Mouse (Mus musculus) kidney, embryonic 15.5 days (tissue): ENCODE results near the gene Sla2. TPM values are rescaled to one million over a fixed set of nuclear protein-coding genes. Genes with fewer than 3 reads are reported as not detected.

ENCODE experiments used
- polyA plus RNA-seq: library from polyadenylated mRNA; unstranded; fragments of >200 nt; fragmentation: Nextera tagmentation; extraction: Ambion mirVana; gene quantifications from 2 replicates; pipeline ENCODE4 v1.2.1, GENCODE M21; 2015

Gene Sla2
- polyA plus RNA-seq, 1 experiment from 2014 or later = 0.22 TPM

Other genes starting within 250 kb of the Sla2 start
- 305 and 466 TPM in 2 replicates for gene Myl9, start 111.8 kb downstream of the Sla2 start, polyA plus RNA-seq
- 62.2 and 68.5 TPM in 2 replicates for gene Tgif2, start 47.2 kb downstream of the Sla2 start, polyA plus RNA-seq
- 8.6 and 9.8 TPM in 2 replicates for gene 4930518I15Rik, start 29.2 kb downstream of the Sla2 start, polyA plus RNA-seq
- 174 and 181 TPM in 2 replicates for gene Rab5if, start 24.1 kb downstream of the Sla2 start, polyA plus RNA-seq
- gene Ndrg3, start 104.9 kb upstream of the Sla2 start, polyA plus RNA-seq = 46.9 and 49.8 TPM in 2 replicates
- gene Dsn1, start 120.0 kb upstream of the Sla2 start, polyA plus RNA-seq = 37.6 and 39.6 TPM in 2 replicates
- gene Soga1, start 192.1 kb upstream of the Sla2 start, polyA plus RNA-seq = 3.5 and 4.2 TPM in 2 replicates
- 0.27 TPM in 1 of 2 replicates, not detected in the other for gene Tldc2, start 199.9 kb upstream of the Sla2 start, polyA plus RNA-seq
- 25.3 and 27.2 TPM in 2 replicates for gene Samhd1, start 248.1 kb upstream of the Sla2 start, polyA plus RNA-seq